Mouse (Mus musculus): ENCODE results near the gene Car6. TPM values are rescaled to one million over a fixed set of nuclear protein-coding genes. Genes with fewer than 3 reads are reported as not detected.

Gene Car6
- total RNA-seq, 2 experiments from 2014 or later = 0.27 to 0.54 TPM

DNA sequence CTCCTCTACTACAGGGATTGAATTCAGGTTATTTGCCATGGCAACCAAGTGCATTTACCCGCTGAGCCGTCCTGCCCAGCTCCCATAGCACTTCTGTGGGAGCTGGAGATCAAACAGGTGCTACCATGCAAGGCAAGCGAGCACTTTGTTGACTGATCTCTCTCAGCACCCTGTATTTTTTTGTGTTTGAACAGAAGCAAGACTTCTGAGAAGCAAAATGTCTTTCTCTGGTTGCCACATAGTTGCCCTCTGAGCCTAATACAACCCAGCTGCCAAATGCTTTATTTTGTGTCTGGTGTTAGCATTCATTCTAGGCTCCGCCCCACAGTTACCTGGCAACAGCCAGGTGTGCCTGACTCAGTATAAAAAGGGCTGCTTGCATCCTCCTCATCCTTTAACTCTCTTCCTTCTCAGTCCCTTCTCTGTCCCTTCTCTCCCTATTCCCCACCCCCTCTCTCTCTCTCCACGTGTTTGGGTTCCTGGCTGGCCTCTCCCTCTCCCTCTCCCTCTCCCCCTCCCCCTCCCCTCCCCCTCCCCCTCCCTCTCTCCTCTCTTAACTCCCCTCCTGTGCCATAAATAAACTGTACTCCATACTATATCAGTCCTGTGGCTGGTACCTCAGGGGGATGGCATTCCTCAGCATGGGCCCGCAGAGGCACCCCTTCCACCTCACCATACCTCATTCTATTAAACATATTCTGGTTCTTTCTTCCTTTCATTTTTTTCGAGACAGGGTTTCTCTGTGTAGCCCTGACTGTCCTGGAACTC, 27.6 kb upstream of the Car6 start:
- DNase-seq = no peak

DNA sequence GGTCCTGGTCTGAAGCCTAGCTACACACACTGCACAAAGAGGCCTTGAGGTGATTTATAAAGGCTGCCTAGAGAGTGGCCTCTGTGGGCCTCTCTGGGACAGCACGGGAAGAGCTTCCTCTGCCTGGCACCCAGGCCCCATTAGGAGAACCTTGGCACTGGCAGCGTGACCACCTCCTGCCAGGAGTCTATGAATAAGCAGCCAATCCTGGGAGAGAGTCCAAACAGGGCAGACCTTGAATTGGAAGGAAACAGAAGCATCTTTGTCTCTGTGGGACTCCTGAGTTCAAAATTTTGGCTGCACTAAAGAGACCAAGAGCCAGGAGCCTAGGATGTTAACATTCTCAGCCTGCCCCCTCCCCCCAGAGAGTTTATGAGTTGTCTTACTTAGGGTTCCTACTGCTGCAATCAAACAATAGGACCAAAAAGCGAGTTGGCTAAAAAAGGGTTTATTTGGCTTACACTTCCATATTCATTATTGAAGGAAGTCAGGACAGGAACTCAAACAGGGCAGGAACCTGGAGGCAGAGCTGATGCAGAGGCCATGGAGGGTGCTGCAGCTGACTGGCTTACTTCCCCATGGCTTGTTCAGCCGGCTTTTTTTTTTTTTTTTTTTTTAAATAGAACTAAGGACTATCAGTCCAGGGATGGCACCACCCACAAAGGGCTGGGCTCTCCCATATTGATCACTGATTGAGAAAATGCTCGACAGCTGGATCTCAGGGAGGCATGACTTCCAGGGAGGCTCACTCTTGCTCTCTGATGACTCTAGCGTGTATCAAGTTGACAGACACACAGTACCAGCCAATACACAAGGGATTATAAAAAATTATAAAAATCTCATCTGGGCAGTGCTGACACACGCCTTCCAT, 25.9 kb upstream of the Car6 start:
- peak; percentile 87 for DNase-seq

DNA sequence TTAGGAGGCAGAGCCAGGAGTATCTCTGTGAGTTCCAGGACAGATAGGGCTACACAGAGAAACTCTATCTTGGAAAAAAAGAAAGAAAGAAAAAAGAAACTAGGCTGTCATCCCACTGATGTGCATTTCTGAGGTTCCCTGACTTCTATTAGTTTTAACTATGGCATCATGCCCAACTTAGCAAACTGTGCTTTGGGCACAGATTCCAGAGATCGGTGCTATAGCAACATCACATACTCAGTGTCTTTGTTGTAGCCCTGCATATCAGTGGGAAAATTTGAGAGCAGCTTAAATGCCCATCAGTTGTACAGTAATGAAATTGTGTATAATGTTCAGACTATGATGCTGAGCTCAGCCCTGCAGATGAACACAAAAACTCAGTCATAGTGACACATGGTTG, 24.6 kb upstream of the Car6 start:
- no peak for DNase-seq

DNA sequence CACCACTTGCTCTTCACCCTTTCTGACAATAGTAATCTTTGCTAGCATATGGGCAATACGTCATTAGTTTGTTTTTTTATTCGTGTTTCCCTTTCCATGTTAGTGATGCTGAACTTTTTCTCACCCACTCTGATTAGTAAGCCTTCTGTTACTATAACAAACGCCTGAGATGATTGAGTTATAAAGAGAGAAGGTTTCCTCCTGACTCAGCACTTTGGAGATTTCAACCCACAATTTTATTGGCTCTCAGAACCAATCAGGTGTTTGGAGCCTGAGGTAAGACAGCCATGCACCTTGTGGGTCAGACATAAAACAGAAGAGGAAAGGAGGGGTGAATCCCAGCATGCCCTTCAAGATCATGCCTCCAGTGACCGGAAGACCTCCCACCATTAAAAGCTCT, 22.7 kb upstream of the Car6 start:
- no peak for DNase-seq

DNA sequence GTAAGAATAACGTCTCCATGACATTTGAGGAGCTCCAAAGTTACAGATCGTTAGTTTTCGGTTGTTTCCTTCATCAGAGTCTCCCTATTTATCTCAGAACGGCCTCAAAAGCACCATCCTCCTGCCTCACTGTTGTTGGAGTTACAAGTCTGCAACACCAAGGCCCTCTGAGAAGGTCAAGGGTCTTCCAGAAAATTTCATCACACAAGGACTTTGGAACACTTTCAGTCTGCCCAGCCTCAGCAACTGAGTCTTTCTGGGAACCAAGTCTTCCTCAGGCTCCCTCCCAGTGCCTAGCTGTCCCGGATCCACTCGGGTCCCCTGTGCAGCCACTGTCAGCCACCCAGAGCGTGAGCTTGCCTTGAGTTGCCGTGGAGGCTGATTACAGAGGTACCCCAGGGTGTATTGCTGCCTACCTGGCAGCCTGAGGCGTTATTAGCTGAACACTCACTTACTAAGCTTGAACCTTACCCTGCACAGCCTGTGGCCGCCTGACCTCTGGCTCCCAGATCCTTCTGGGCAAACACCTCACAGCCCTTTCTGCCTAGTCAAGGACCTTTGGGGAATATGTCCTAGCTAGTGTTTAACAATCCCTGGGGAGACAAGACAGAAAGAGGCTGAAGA, 20.0 kb upstream of the Car6 start:
- DNase-seq = peak; percentile 46

DNA sequence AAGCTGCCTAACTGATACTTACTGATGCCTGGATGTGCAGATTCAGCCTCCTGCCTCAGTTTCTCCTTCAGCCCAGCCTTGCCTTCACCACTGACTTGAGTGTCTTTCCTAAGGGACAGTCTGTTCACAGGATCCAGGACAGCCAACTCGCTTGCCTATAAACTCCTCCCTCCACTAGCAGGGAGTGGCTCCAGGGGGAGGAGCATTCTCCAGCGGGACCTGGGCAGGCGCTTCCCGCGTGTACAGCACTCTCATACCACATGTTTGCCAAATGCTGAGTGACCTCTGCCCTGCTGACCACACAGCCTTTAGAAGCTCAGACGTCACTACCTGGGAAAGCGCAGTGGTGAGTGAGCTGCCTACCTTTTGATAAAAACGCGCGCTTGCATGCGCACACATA, 19.5 kb upstream of the Car6 start:
- DNase-seq = peak; percentile 82

DNA sequence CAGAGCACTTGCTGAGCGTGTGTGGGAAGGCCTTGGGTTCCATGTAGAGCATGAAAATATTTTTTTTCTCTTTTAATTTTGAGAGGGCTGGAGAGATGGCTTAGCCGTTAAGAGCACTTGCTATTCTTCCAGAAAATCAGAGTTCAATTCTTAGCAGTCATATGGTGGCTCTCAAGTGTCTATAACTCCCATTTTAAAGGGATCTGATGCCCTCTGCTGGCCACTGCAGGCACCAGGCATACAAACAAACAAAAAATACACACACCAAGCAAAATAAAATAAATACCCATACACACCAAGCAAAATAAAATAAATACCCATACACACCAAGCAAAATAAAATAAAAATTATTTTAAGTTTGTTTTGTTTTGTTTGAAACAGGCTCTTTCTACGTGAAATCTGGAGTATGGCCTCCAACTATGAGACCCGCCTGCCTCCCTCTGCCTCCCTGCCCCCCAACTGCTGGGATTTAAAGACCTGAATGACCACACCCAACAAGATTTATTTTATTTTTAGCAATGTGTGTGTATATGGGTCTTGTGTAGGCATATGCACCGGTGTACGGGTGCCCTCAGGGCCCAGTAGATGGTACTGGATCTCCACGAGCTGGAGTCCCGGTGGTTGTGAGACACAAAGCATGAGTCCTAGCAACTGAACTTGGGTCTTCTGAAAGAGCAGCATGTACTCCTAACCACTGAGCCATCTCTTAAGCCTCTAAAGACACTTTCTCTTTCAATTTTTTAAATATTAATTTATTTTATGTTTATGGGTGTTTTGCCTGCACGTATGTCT, 18.6 kb upstream of the Car6 start:
- DNase-seq = peak; percentile 70

DNA sequence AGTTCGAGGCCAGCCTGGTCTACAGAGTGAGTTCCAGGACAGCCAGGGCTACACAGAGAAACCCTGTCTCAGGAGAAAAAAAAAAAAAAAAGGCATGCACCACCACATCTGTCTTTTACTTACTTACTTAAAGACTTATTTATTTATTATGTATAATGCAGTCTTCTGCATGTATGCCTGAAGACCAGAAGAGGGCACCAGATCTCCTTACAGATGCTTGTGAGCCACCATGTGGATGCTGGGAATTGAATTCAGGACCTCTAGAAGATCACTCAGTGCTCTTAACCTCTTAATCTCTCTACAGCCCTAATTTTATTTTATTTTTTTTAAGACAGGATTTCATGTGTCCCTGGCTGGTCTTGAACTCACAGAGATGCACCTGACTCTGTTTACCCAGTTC, 16.8 kb upstream of the Car6 start:
- no peak for DNase-seq

DNA sequence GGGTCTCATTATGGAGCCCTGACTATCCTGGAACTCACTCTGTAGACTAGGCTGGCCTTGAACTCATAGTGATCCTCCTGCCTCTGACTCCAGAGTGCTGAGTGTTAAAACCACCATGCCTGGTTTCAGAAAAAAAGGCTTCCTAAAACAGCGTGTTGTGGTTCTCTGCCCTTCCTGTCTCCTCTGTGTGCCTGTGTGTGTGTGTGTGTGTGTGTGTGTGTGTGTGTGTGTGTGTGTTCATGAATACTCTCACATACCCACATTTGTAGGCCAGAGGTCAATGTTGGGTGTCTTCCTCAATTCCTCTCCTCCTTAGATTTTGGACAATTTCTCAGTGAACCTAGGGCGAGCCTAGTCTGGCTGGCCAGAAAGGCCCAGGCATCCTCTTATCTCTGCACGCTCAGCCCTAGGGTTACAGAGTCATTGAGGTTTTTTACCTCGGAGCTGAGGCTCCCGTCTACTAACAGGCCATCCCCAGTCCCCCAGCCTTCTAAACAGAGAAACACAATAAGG, 16.0 kb upstream of the Car6 start:
- DNase-seq = no peak

DNA sequence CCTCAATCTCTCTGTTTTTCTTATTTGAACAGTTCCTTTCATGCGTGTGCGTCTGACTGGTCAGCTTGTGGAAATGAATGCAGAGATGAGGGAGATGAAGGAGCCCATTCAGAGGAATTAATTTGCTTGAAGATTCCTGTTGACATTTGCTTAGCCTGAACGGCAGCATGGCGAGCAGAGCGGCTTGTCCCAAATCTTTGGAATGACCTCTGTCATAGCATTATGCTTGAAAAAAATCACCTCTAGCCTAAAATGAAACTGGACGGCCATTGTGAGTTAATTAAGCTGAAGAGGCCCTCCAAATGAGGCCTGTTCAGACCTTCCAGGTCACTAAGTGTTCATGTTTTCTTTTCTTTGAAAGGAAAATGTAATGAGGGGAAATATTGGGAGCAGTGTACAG, 15.3 kb upstream of the Car6 start:
- DNase-seq = no peak

DNA sequence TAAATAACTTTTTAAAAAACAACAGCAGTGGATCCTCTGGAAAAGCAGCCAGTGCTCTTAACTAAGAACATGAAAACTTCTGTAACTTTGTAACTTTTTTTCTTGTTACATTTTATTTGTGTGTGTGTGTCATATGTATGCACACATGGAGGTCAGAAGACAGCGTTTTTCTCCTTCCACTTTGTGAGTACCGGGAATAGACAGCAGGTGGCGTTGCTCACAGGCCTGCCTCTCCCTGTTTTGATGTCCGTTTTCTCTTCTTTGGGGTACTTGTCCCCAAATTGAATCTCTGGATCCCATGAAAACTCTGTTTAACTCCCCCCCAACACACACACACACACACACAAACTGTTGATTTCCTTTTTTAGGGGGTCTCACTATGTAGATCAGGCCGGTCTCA, 12.8 kb upstream of the Car6 start:
- DNase-seq = no peak

DNA sequence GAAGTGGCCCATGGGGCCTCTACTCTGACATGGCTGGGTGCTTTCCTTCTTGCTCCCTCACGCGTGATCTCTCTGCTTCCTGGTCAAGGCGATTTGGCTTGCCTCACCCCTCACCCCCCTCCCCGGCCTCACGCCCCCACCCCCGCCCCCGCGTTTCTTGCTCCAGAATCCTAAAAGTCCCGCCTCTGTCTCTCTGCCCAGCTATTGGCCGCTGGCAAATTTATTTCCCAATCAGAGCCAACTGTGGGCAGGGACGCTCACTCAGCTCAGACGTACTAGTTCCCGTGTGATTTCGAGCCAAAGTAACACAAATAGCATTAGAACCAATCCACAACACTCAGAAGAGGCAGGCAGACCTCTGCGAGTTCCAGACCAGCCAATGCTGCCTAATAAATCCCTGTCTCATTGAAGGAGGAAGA, 11.4 kb upstream of the Car6 start:
- peak; percentile 71 for DNase-seq

DNA sequence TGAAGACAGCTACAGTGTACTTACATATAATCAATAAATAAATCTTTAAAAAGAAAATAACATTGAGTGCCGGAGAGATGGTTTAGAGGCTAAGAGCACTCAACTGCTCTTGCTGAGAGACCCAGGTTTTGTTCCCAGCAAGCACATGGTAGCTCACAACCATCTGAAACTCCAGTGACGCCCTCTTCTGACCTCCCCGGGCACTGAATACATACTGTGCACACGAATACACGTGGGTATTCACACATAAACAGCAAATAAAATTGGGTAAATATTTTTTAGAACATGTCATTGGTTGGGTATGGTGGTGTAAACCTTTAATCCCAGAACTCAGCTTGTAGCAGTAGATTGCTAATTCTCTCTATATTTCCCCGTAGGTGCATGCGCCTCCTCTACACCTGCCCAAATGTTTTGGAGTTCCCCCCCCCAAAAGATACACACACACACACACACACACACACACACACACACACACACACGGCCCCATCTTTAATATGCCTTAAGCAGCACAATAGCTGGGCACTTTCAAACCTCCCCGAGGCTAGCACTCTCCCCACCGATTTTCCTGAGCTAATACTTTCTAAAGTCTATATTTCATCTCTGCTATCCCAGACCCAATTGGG, 10.9 kb upstream of the Car6 start:
- no peak for DNase-seq

DNA sequence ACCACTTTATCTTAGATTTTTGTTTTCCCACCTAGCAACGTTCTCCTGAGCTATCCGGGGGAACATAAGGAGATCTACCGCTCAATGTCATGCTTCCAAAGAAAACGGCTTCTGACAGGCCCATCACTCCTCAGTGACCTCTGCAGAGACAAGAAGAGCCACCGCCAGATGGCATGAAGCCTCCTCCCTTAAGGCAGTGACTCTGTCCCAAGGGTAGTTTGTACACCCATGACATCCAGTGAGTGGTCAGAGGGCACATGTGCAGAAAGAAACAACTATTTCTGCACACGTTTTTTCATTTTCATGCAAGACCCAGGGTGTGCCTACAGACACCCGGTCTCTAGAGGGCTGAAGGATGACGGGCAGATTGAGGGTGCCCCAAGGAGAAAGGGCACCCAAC, 9.2 kb upstream of the Car6 start:
- DNase-seq = no peak

DNA sequence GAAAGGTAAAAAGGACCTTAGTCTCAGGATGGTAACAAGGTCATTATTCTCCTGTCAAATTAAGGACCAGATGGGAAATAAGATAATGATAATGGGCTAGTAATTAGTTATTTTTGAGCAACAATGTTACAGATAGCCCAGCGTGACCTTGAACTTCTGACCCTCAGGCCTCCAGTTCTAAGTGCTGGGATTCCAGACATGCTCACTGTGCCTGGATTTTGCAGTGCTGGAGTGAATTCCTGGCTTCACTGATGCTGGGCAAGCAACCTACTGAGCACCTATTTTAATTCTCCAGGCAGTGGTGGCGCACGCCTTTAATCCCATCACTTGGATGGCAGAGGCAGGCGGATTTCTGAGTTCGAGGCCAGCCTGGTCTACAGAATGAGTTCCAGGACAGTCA, 8.6 kb upstream of the Car6 start:
- DNase-seq = no peak

DNA sequence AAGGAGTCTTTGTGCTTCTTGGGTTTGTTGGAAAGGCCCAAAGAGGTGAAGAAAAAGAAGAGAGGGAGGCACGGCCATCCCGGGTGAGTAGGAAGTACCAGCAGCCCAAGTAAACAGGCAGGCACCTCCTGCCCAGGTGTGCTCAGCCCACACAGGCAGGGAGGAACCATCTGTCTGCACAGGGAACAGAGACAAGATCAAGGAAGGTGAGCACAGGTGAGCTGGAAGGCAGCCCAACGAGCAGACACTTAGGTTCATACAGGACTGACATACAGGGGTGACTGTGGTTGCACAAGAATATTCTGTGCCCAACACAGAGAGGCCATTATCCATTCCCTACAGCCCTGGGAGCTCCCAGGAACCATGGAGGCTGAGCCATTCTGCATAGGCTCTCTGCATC, 3.7 kb upstream of the Car6 start:
- no peak for DNase-seq

DNA sequence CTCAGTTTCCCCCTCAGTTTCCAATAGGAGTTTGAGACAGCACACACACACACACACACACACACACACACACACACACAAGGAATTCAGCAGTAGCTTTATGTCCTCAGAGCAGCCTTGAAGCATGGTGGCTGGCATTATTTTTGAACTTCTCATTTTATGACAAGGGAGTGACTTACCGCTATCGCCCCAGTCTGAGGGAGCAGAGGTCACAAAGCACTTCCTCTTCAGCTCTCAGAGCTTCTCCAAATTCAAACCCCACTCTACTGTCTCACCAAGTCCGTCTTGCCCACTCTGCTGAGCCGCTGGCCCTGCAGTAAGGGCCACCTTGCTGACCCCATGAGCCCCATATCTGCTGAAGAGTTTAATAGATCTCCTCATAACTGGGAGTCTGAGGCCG, 1.6 kb upstream of the Car6 start:
- no peak for DNase-seq

DNA sequence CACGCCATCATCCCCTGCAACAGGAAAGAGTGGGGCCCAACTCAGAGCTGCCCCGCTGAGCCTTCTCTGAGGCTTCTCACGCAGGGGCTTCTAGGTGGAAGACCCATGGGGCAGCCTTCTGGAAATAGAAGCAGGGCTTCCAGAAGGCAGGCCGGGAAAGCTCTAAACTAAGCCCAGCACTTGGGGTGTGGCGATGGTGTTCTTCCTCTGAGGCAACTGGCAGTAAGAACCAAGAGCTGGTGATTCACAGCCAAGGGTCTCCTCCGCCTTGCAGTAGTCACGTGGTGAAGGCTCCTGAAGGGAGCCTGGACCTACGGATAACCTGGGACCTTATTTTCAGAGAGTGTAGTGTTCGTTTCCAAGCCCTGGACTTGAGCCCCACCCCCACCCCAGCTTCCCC, 2.9 kb downstream of the Car6 start:
- no peak for DNase-seq

DNA sequence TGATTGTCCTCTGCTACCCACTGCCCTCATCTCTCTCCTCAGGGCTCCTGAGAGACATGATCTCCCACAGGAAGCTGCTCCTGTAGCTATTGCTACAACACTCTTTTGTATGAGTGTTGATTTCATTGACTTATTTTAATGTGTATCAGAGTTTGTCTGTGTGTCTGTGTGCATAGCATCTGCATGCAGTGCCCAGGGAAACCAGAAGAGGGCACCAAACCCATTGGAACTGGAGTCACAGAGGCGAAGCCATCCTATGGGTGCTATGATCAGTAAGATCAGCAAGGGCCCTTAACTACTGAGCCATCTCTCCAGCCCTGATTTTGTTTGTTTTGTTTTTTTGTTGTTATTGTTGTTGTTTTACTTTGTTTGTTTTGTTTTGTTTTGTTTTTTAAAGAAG, 7.2 kb downstream of the Car6 start:
- peak; percentile 70 for DNase-seq

DNA sequence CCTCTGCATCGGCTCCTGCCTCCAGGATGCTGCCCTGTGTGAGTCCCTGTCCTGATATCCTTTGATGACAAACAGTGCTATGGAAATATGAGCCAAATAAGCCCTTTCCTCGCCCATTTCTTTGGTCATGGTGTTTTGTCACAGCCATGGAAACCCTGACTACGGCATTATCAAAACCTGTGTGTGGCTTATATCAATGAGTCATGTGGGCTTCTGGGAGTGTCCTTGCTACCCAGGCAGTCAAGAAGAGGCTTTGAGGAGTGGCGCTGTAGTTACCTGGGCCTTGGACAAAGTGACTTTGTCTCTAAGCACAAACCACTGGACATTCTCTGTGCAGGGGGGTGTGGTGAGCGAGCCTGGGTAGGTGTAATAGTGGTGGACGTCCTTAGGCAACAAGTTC, 8.9 kb downstream of the Car6 start:
- no peak for DNase-seq

DNA sequence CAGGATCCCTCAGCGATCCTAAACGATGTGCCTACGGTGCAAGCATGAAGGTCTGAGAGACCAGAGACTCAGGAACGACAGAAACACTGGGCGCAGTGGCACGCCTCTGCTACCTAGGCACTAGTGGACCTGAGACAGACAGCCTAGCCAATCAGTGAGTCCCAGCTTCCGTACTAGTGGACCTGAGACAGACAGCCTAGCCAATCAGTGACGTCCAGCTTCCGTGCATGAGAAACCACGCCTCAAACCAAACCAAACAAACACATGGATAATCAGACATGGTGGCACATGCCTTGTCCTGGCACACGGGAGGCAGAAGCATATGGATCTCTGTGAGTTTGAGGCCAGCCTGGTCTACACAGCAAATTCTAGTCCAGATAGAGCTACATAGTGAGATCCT, 12.9 kb downstream of the Car6 start:
- DNase-seq = no peak

DNA sequence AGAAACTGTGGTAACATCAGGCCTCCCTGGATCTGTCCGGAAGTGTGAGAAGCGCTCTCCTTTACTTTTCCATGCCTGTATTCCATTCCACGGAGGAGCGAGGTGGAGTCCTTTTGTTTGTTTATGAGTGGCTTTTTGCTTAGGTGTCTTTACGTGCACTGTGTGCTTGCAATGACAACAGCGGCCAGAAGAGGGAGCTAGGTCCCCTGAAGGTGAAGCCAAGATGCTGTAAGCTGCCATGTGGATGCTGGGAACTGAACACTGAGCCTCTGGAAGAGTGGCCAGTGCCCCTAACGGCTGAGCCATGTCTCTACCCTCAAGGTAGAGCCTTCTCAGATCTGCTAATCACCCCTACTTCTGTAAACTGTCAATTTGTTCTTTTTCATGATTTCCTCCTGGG, 19.8 kb downstream of the Car6 start:
- no peak for DNase-seq

Measured in adrenal gland, postnatal 10 days (tissue).